Mouse (Mus musculus): ENCODE measurements around the gene Tmcc2. TPM values are rescaled to one million over a fixed set of nuclear protein-coding genes. Genes with fewer than 3 reads are reported as not detected.
A peak's percentile ranks its signal among the peaks of the same experiment; 100 is the strongest.

The Tmcc2 gene
- 7.6 and 8.0 TPM in 2 replicates for polyA plus RNA-seq (2016; fragmentation: Nextera tagmentation; extraction: Ambion mirVana)

- peak; percentile 72 for DNase-seq (ENCODE audit: low spot score)
- Histone ChIP-seq H3K27ac (peak within 1 kb of the TSS; percentile 94), H3K4me3 (peak within 1 kb of the TSS; percentile 79), H3K4me1 (peaks cover 55% of the 10 kb centered on the region), H3K27me3 (ENCODE audit: low read depth, poor library complexity, severe bottlenecking) (no peaks in the 10 kb centered on the region), H3K9me3 (replicated peaks) (no peaks in the 10 kb centered on the region), H3K36me3 (peaks cover 4% of the 10 kb centered on the region)
- WGBS: under 1% methylated on average over 49 of the region's 50 CpGs
These were observed at the start of gene Tmcc2 for GRCm38 (mm10) chr1:132390691-132391579. Gene Tmcc2, minus strand, starts transcription at chr1:132391281.

GRCm38 (mm10) chr1:132437389-132437788, 46.3 kb upstream of the Tmcc2 start:
- no peak overlapping the region for H3K27ac ChIP-seq
- no peaks in the 10 kb centered on the region for H3K9me3 ChIP-seq (replicated peaks)
- no peak for DNase-seq (ENCODE audit: low spot score)
- no peak overlapping the region for H3K4me3 ChIP-seq
- peaks cover 61% of the 10 kb centered on the region for H3K36me3 ChIP-seq
- H3K27me3 ChIP-seq (ENCODE audit: low read depth, poor library complexity, severe bottlenecking): no peaks in the 10 kb centered on the region
- 89% methylated on average over 5 of the region's 5 CpGs for WGBS
- H3K4me1 ChIP-seq: no peaks in the 10 kb centered on the region

GRCm38 (mm10) chr1:132436960-132437359, 45.9 kb upstream of the Tmcc2 start:
- no peak overlapping the region for H3K27ac ChIP-seq

GRCm38 (mm10) chr1:132436320-132436958, 45.4 kb upstream of the Tmcc2 start:
- no peaks in the 10 kb centered on the region for H3K9me3 ChIP-seq (replicated peaks)
- H3K4me3 ChIP-seq: no peak overlapping the region
- WGBS: 83% methylated on average over 4 of the region's 4 CpGs
- no peaks in the 10 kb centered on the region for H3K27me3 ChIP-seq (ENCODE audit: low read depth, poor library complexity, severe bottlenecking)
- H3K36me3 ChIP-seq: peaks cover 52% of the 10 kb centered on the region
- DNase-seq (ENCODE audit: low spot score): no peak
- H3K27ac ChIP-seq: no peak overlapping the region
- H3K4me1 ChIP-seq: peaks cover 8% of the 10 kb centered on the region

More at GRCm38 (mm10) chr1:132436960-132437359, 45.9 kb upstream of the Tmcc2 start:
- Histone ChIP-seq H3K27me3 (ENCODE audit: low read depth, poor library complexity, severe bottlenecking) (no peaks in the 10 kb centered on the region), H3K4me3 (no peak overlapping the region), H3K36me3 (peaks cover 57% of the 10 kb centered on the region), H3K4me1 (peaks cover 3% of the 10 kb centered on the region), H3K9me3 (replicated peaks) (no peaks in the 10 kb centered on the region)
- WGBS: 97% methylated on average over 1 of the region's 1 CpGs
- no peak for DNase-seq (ENCODE audit: low spot score)

GRCm38 (mm10) chr1:132434032-132434431, 43.0 kb upstream of the Tmcc2 start:
- no peak overlapping the region for H3K4me3 ChIP-seq
- peaks cover 24% of the 10 kb centered on the region for H3K4me1 ChIP-seq
- no peak for DNase-seq (ENCODE audit: low spot score)
- H3K9me3 ChIP-seq (replicated peaks): no peaks in the 10 kb centered on the region
- H3K36me3 ChIP-seq: peaks cover 28% of the 10 kb centered on the region
- no peaks in the 10 kb centered on the region for H3K27me3 ChIP-seq (ENCODE audit: low read depth, poor library complexity, severe bottlenecking)
- WGBS: 93% methylated on average over 12 of the region's 12 CpGs
- no peak overlapping the region for H3K27ac ChIP-seq

GRCm38 (mm10) chr1:132433349-132433748, 42.3 kb upstream of the Tmcc2 start:
- Histone ChIP-seq H3K27me3 (ENCODE audit: low read depth, poor library complexity, severe bottlenecking) (no peaks in the 10 kb centered on the region), H3K4me1 (peaks cover 24% of the 10 kb centered on the region), H3K9me3 (replicated peaks) (no peaks in the 10 kb centered on the region), H3K36me3 (peaks cover 26% of the 10 kb centered on the region), H3K4me3 (no peak overlapping the region), H3K27ac (no peak overlapping the region)
- WGBS: 82% methylated on average over 5 of the region's 5 CpGs
- DNase-seq (ENCODE audit: low spot score): no peak

- Histone ChIP-seq H3K27me3 (ENCODE audit: low read depth, poor library complexity, severe bottlenecking) (no peaks in the 10 kb centered on the region), H3K36me3 (peaks cover 19% of the 10 kb centered on the region), H3K9me3 (replicated peaks) (no peaks in the 10 kb centered on the region), H3K27ac (no peak overlapping the region), H3K4me3 (no peak overlapping the region), H3K4me1 (peaks cover 24% of the 10 kb centered on the region)
- 60% methylated on average over 9 of the region's 9 CpGs for whole genome bisulfite sequencing
- no peak for DNase-seq (ENCODE audit: low spot score)
These were observed 40.6 kb upstream of the Tmcc2 start for GRCm38 (mm10) chr1:132431716-132432115.

GRCm38 (mm10) chr1:132430818-132431217, 39.7 kb upstream of the Tmcc2 start:
- H3K27me3 ChIP-seq (ENCODE audit: low read depth, poor library complexity, severe bottlenecking): no peaks in the 10 kb centered on the region
- DNase-seq (ENCODE audit: low spot score): peak; percentile 52
- H3K36me3 ChIP-seq: peaks cover 13% of the 10 kb centered on the region
- WGBS: 36% methylated on average over 3 of the region's 3 CpGs
- H3K4me1 ChIP-seq: peaks cover 29% of the 10 kb centered on the region
- H3K9me3 ChIP-seq (replicated peaks): no peaks in the 10 kb centered on the region
- H3K4me3 ChIP-seq: no peak overlapping the region
- H3K27ac ChIP-seq: no peak overlapping the region; the same call in 1 of the 2 replicates

- no peak for DNase-seq (ENCODE audit: low spot score)
- H3K36me3 ChIP-seq: peaks cover 8% of the 10 kb centered on the region; the same call in 1 of the 2 replicates
- no peaks in the 10 kb centered on the region for H3K27me3 ChIP-seq (ENCODE audit: low read depth, poor library complexity, severe bottlenecking)
- no peak overlapping the region for H3K27ac ChIP-seq
- no peak overlapping the region for H3K4me3 ChIP-seq
- peaks cover 13% of the 10 kb centered on the region for H3K4me1 ChIP-seq
- H3K9me3 ChIP-seq (replicated peaks): no peaks in the 10 kb centered on the region
These were observed 34.5 kb upstream of the Tmcc2 start for GRCm38 (mm10) chr1:132425600-132425999.

- 93% methylated on average over 5 of the region's 5 CpGs for WGBS
- H3K4me1 ChIP-seq: peaks cover 26% of the 10 kb centered on the region
- no peaks in the 10 kb centered on the region for H3K9me3 ChIP-seq (replicated peaks)
- peaks cover 8% of the 10 kb centered on the region; the same call in 1 of the 2 replicates for H3K36me3 ChIP-seq
- DNase-seq (ENCODE audit: low spot score): no peak
- no peak overlapping the region for H3K27ac ChIP-seq
- no peak overlapping the region for H3K4me3 ChIP-seq
- no peaks in the 10 kb centered on the region for H3K27me3 ChIP-seq (ENCODE audit: low read depth, poor library complexity, severe bottlenecking)
These were observed 32.0 kb upstream of the Tmcc2 start for GRCm38 (mm10) chr1:132422912-132423696.

GRCm38 (mm10) chr1:132420662-132421061, 29.6 kb upstream of the Tmcc2 start:
- H3K36me3 ChIP-seq: peaks cover 8% of the 10 kb centered on the region; the same call in 1 of the 2 replicates
- no peaks in the 10 kb centered on the region for H3K27me3 ChIP-seq (ENCODE audit: low read depth, poor library complexity, severe bottlenecking)
- 90% methylated on average over 7 of the region's 7 CpGs for WGBS
- no peak overlapping the region for H3K27ac ChIP-seq
- H3K9me3 ChIP-seq (replicated peaks): no peaks in the 10 kb centered on the region
- peaks cover 21% of the 10 kb centered on the region for H3K4me1 ChIP-seq
- no peak overlapping the region for H3K4me3 ChIP-seq
- no peak for DNase-seq (ENCODE audit: low spot score)

- Histone ChIP-seq H3K9me3 (replicated peaks) (no peaks in the 10 kb centered on the region), H3K27me3 (ENCODE audit: low read depth, poor library complexity, severe bottlenecking) (no peaks in the 10 kb centered on the region), H3K4me3 (no peak overlapping the region), H3K4me1 (peaks cover 21% of the 10 kb centered on the region), H3K27ac (no peak overlapping the region), H3K36me3 (peaks cover 8% of the 10 kb centered on the region; the same call in 1 of the 2 replicates)
- 91% methylated on average over 2 of the region's 2 CpGs for WGBS
- no peak for DNase-seq (ENCODE audit: low spot score)
These were observed 29.1 kb upstream of the Tmcc2 start for GRCm38 (mm10) chr1:132420206-132420605.

All from limb, embryonic 10.5 days (tissue).